Mouse (Mus musculus) cerebellum, postnatal 25 days (tissue): ENCODE results near the gene Slc5a4b.
"Not testable (repeated sequence)": the region's sequence is repeated elsewhere in the genome, so short reads cannot be mapped to it uniquely, and the experiment has no call there.

ENCODE experiments used
- DNase-seq, 2 experiments: peaks; one replicate each; pipeline ENCODE4 v3.0.0; 2021; ENCODE audit warnings: mixed read lengths in 2 of 2

Slc5a4b gene

GRCm38 (mm10) chr10:76110861-76111260 is at the start of gene Slc5a4b:
Gene Slc5a4b (minus strand): TSS chr10:76110961.
- DNase-seq: no peak

GRCm38 (mm10) chr10:76158009-76158408 is 47.2 kb upstream of the Slc5a4b start:
- no peak for DNase-seq

GRCm38 (mm10) chr10:76157528-76157927 is 46.8 kb upstream of the Slc5a4b start:
- no peak for DNase-seq

- peak; percentile 11 to 33 for DNase-seq
Observed at GRCm38 (mm10) chr10:76155911-76156310, 45.1 kb upstream of the Slc5a4b start.

- no peak for DNase-seq
Observed at GRCm38 (mm10) chr10:76147278-76147677, 36.5 kb upstream of the Slc5a4b start, which contains the start of gene Slc5a4a. Gene Slc5a4a (plus strand): TSS chr10:76147451.

- no peak for DNase-seq
Observed at GRCm38 (mm10) chr10:76146846-76147245, 36.1 kb upstream of the Slc5a4b start.

GRCm38 (mm10) chr10:76136318-76136717 is 25.6 kb upstream of the Slc5a4b start:
- no peak for DNase-seq

GRCm38 (mm10) chr10:76132506-76132905 is 21.7 kb upstream of the Slc5a4b start:
- no peak for DNase-seq

GRCm38 (mm10) chr10:76121495-76121894 is 10.7 kb upstream of the Slc5a4b start:
- DNase-seq: no peak

GRCm38 (mm10) chr10:76120124-76120711 is 9.5 kb upstream of the Slc5a4b start:
- DNase-seq: no peak

GRCm38 (mm10) chr10:76118741-76119140 is 8.0 kb upstream of the Slc5a4b start:
- peak in 1 of 2 experiments; percentile 5 for DNase-seq

- peak; percentile 47 to 64 for DNase-seq
Observed at GRCm38 (mm10) chr10:76117966-76118365, 7.2 kb upstream of the Slc5a4b start.

- no peak for DNase-seq
Observed at GRCm38 (mm10) chr10:76097368-76097767, 13.4 kb downstream of the Slc5a4b start.

- no peak for DNase-seq
Observed at GRCm38 (mm10) chr10:76096580-76096979, 14.2 kb downstream of the Slc5a4b start.

GRCm38 (mm10) chr10:76077008-76077407 is 33.8 kb downstream of the Slc5a4b start:
- DNase-seq: not testable (repeated sequence)

- DNase-seq: not testable (repeated sequence)
Observed at GRCm38 (mm10) chr10:76072080-76072479, 38.7 kb downstream of the Slc5a4b start.

- peak; percentile 73 to 80 for DNase-seq
Observed at GRCm38 (mm10) chr10:76067674-76068613, 42.8 kb downstream of the Slc5a4b start.

GRCm38 (mm10) chr10:76062439-76062838 is 48.3 kb downstream of the Slc5a4b start:
- no peak for DNase-seq

GRCm38 (mm10) chr10:76051860-76052259 is 58.9 kb downstream of the Slc5a4b start:
- no peak for DNase-seq

GRCm38 (mm10) chr10:76048967-76049366 is 61.8 kb downstream of the Slc5a4b start:
- no peak for DNase-seq

- no peak for DNase-seq
Observed at GRCm38 (mm10) chr10:76047182-76047869, 63.4 kb downstream of the Slc5a4b start.

- no peak for DNase-seq
Observed at GRCm38 (mm10) chr10:76046754-76047153, 64.0 kb downstream of the Slc5a4b start.

- no peak for DNase-seq
Observed at GRCm38 (mm10) chr10:76045343-76045742, 65.4 kb downstream of the Slc5a4b start.
